Mouse (Mus musculus): ENCODE measurements at regions not wholly inside any gene's neighbourhood (a gene's known extent, or its start where the extent isn't known, plus 50 kb on each side); places are given as distances from the start of the nearest gene placed in this dataset.

DNA sequence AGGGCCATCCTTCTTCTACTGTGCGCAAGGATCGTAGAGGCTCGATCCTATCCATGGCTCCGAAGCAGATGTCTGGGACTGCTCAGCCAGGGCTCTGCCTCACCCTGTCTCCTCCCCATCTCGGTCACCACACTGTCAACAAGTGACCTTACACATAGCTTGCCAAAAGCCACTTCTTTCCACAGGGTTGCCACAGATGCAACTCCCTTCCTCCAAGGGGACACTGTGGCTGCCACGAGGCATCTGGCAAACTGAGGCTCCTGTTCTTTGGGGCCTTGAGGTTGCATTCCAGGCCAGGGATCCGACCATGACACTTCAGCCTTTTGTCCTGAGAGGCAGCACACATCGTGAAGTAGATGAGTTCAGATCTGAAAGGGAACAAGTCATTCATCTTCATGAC lies 112.5 kb upstream of the Irf2bp2 start:
- Histone ChIP-seq H3K27me3 (no peaks in the 10 kb centered on the region), H3K4me3 (no peak overlapping the region), H3K27ac (replicated peaks) (no peak overlapping the region), H3K36me3 (no peaks in the 10 kb centered on the region), H3K9me3 (no peaks in the 10 kb centered on the region), H3K4me2 (no peak overlapping the region), H3K9ac (no peak overlapping the region), H3K4me1 (replicated peaks) (peaks cover 7% of the 10 kb centered on the region; the same call in 1 of the 2 replicates)
- WGBS, result 84% methylated on average over 8 of the region's 8 CpGs
- ATAC-seq (ENCODE audit: low FRiP score, low read depth), result no peak

DNA sequence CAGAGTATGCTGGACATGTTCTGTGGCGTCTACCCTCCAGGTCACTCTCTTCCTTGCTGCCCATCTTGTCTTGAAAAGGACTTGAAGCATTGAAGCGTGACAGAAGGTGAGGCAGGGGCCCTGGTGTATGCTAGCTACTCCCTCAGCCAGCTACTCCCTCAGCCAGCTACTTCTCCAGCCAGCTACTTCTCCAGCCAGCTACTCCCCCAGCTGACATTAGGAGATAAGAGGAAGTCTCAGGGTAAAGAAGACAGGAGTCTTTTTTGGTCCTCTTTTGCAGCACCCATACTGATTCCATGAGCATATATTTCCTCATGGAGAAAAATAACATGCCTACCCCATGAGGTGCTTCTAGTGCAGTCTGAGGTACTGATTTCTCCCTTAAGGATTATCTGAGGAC lies 111.6 kb upstream of the Irf2bp2 start:
- no peak overlapping the region for H3K27ac ChIP-seq (replicated peaks)
- no peak overlapping the region for H3K9ac ChIP-seq
- H3K4me3 ChIP-seq, result no peak overlapping the region
- no peak overlapping the region for H3K4me2 ChIP-seq
- no peaks in the 10 kb centered on the region for H3K27me3 ChIP-seq
- 85% methylated on average over 2 of the region's 2 CpGs for WGBS
- no peaks in the 10 kb centered on the region for H3K36me3 ChIP-seq
- H3K9me3 ChIP-seq, result no peaks in the 10 kb centered on the region
- peaks cover 7% of the 10 kb centered on the region; the same call in 1 of the 2 replicates for H3K4me1 ChIP-seq (replicated peaks)
- ATAC-seq (ENCODE audit: low FRiP score, low read depth), result no peak

DNA sequence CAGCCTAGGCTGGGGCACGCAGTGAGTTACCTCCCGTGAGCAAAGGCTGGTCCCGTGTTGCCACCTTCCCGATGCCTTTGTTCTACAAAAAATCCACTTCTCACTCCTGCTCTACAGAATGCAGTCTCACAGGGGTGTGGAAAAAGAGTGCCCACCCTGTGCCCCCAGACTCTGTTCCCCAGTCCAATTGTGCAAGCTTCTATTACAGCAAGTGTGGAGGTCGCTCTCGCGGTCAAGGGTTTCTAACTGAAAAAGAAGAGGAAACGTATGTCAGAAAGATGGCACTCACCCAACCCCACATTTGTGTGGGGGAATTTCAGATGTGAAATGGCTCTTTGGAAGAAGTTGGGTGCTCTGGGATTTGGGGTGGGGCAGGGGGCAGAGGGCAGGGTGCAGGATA lies 110.9 kb upstream of the Irf2bp2 start:
- no peak overlapping the region for H3K4me3 ChIP-seq
- H3K27ac ChIP-seq (replicated peaks), result no peak overlapping the region
- peaks cover 8% of the 10 kb centered on the region for H3K4me1 ChIP-seq (replicated peaks)
- ATAC-seq (ENCODE audit: low FRiP score, low read depth), result no peak
- no peak overlapping the region for H3K9ac ChIP-seq
- H3K4me2 ChIP-seq, result no peak overlapping the region
- 91% methylated on average over 8 of the region's 8 CpGs for WGBS
- no peaks in the 10 kb centered on the region for H3K36me3 ChIP-seq
- no peaks in the 10 kb centered on the region for H3K9me3 ChIP-seq
- no peaks in the 10 kb centered on the region for H3K27me3 ChIP-seq

DNA sequence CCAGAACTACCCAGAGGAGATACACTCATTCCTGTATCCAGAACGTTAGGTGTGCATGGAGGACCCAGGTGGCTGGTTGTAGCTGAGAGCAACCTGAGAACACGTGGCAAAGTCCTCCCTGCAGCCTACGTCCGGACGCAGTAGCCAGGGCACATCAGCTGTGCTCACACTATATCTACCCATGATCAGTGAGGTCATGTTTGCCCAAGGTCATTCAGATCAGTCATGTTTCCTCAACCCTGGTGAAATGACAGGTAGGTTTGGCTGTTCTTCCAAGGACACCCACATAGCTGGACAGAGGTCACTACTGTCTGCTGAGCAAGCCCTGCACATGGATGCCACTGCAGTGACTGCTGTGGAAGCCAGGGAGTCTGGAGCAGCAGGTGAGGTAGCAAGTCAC lies 109.8 kb upstream of the Irf2bp2 start:
- no peak overlapping the region for H3K9ac ChIP-seq
- ATAC-seq (ENCODE audit: low FRiP score, low read depth), result no peak
- no peaks in the 10 kb centered on the region for H3K27me3 ChIP-seq
- no peak overlapping the region for H3K27ac ChIP-seq (replicated peaks)
- H3K36me3 ChIP-seq, result no peaks in the 10 kb centered on the region
- WGBS, result 93% methylated on average over 5 of the region's 5 CpGs
- H3K4me2 ChIP-seq, result no peak overlapping the region
- H3K4me3 ChIP-seq, result no peak overlapping the region
- H3K4me1 ChIP-seq (replicated peaks), result peaks cover 20% of the 10 kb centered on the region
- H3K9me3 ChIP-seq, result no peaks in the 10 kb centered on the region

DNA sequence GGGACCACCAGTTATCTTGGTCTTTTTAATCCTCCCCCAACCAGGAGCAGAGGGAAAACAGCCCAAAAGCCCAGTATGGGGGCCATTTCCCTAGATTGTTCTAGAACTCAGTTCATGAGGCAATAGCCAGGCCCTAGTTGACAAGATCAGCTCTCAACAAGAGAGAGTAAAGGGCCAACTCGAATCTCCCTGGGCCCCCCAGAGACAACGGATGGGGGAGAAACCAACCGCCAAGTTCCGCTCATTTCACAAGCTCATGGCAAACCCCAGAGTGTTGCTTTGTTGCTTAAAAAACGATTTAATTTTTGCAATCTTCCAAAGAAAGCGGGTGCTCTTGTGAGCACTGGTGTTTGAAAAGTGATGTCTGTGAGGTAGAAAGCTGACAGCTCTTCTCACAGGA lies 108.5 kb upstream of the Irf2bp2 start:
- H3K27ac ChIP-seq (replicated peaks), result no peak overlapping the region
- no peaks in the 10 kb centered on the region for H3K27me3 ChIP-seq
- no peaks in the 10 kb centered on the region for H3K36me3 ChIP-seq
- no peak overlapping the region for H3K4me3 ChIP-seq
- peaks cover 14% of the 10 kb centered on the region; the same call in 1 of the 2 replicates for H3K4me1 ChIP-seq (replicated peaks)
- H3K4me2 ChIP-seq, result no peak overlapping the region
- no peak for ATAC-seq (ENCODE audit: low FRiP score, low read depth)
- H3K9ac ChIP-seq, result no peak overlapping the region
- 84% methylated on average over 6 of the region's 6 CpGs for WGBS
- no peaks in the 10 kb centered on the region for H3K9me3 ChIP-seq

DNA sequence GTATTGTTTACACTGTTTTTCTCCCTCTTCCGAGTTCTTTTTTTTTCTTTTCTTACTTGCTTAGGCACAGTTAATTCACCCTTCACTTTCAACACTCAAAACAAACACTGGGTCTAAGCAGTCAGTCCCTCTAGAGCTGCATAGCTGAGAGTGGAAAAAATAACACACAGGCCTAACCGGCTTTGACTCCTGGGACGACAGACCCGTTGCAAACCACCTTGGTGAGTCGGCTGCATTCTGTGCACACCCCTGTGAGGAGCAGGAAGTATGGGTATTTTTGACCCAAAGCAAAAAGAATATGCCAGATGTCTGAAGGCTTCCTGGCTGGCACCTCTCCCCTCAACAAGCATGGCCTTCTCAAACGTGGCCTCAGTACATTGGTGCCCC lies 105.6 kb upstream of the Irf2bp2 start:
- ATAC-seq (ENCODE audit: low FRiP score, low read depth), result no peak
- Histone ChIP-seq H3K4me1 (replicated peaks) (peaks cover 14% of the 10 kb centered on the region; the same call in 1 of the 2 replicates), H3K36me3 (no peaks in the 10 kb centered on the region), H3K9me3 (no peaks in the 10 kb centered on the region), H3K27me3 (no peaks in the 10 kb centered on the region), H3K9ac (no peak overlapping the region), H3K4me3 (no peak overlapping the region), H3K27ac (replicated peaks) (peak overlapping the region; percentile 46), H3K4me2 (no peak overlapping the region)
- WGBS, result 32% methylated on average over 6 of the region's 6 CpGs

DNA sequence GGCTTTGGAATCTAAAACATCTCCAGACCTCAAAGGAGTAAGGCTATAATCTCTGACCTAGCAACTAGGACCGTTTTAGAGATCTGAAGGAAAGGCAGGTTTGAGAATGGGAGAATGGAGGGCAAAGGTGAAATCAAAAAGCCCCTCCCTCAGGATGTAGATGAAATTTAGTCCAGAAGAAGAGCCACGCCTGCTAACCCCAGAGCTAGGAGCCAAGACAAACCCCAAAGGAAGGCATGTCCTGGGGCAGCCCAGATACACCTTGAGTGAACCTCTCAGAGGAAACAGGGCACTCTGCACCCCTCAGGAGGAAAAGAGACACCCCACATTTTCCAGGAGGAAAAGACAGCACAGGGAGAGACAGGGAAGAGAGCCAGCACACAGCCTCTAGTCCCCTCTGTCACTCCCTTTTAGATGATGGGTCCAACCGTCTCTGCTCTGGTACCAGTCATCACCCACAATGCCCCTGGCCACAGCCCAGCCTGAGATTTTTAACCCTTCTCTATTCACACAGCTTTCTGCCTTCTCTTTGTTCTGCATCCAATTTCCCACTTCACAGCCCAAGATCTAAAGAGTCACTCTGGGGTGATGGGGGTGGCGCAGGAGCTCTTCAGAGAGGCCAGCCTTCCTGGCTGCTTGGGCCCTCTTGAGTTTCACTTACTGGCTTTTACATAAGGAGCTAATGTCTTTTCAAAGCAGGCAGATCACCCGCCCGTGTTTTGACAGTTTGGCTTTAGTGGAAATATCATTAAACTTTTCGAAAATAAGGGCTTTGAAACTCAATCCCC lies 105.0 kb upstream of the Irf2bp2 start:
- H3K9ac ChIP-seq, result no peak overlapping the region

DNA sequence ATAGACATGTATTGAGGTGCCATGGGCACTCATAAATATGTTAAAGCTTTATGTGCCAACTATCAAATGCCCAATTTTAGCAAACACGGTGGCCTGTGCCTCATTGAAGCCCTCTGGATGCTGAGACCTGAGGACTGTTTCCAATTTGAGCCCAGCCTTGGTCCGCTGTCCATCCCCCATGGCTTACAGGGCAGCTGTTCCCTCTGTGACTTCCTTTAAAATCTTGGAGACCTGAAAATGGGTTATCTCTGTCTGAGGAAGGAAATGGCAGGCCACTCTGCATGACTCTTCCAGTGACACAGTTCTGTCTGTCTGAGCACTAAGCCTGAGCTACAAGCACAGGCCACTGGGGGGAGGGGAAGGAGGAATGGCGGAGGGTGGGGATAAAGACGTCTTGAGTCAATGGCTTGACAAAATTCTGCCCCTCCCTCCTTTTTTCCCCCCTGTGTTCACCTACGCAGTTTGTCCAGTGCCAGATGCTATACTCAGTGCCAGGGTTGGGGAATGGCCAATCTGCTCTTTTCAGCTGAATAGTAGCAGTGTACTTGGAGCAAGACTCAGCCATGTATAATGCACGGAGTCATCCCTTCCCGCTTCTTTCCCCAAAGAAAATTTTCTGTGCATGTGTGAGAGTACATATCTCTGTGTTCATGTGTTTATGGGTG lies 102.7 kb upstream of the Irf2bp2 start:
- H3K4me3 ChIP-seq, result no peak overlapping the region
- no peaks in the 10 kb centered on the region for H3K36me3 ChIP-seq
- no peak overlapping the region for H3K4me2 ChIP-seq
- H3K4me1 ChIP-seq (replicated peaks), result peaks cover 14% of the 10 kb centered on the region; the same call in 1 of the 2 replicates
- H3K27me3 ChIP-seq, result no peaks in the 10 kb centered on the region
- WGBS, result 72% methylated on average over 7 of the region's 7 CpGs
- ATAC-seq (ENCODE audit: low FRiP score, low read depth), result peak; percentile 57; the same call in 1 of the 2 replicates
- H3K9me3 ChIP-seq, result no peaks in the 10 kb centered on the region
- no peak overlapping the region for H3K27ac ChIP-seq (replicated peaks)
- H3K9ac ChIP-seq, result no peak overlapping the region

More for the DNA sequence above, 105.0 kb upstream of the Irf2bp2 start:
- no peak overlapping the region for H3K4me2 ChIP-seq
- no peaks in the 10 kb centered on the region for H3K27me3 ChIP-seq
- no peaks in the 10 kb centered on the region for H3K9me3 ChIP-seq
- peak; percentile 66; the same call in 1 of the 2 replicates for ATAC-seq (ENCODE audit: low FRiP score, low read depth)
- no peaks in the 10 kb centered on the region for H3K36me3 ChIP-seq
- no peak overlapping the region for H3K4me3 ChIP-seq
- H3K27ac ChIP-seq (replicated peaks), result peak overlapping the region; percentile 46
- H3K4me1 ChIP-seq (replicated peaks), result peaks cover 14% of the 10 kb centered on the region; the same call in 1 of the 2 replicates
- 28% methylated on average over 7 of the region's 7 CpGs for WGBS

DNA sequence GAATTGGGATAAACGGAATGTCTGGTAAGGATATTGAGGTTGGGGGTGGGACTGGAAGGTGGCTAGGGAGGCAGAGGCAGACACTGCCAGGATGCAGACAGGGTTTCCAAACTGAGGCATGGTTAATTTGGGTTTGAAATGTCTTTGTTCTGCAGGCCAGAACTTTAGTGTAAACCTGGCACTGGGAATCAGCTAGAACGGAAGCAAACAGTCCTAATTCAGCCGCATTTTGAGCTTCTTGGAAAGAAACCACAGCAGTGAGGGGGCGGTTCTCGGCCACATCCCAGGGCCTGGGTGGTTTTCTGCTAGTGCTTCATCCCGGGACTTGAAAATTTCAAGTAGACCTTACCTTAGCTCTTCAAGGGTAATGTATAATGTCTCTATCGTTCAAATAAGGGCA lies 100.6 kb upstream of the Irf2bp2 start:
- no peak overlapping the region for H3K4me3 ChIP-seq
- H3K4me1 ChIP-seq (replicated peaks), result peaks cover 9% of the 10 kb centered on the region; the same call in 1 of the 2 replicates
- no peak overlapping the region for H3K9ac ChIP-seq
- ATAC-seq (ENCODE audit: low FRiP score, low read depth), result no peak
- H3K36me3 ChIP-seq, result no peaks in the 10 kb centered on the region
- no peaks in the 10 kb centered on the region for H3K9me3 ChIP-seq
- no peak overlapping the region for H3K4me2 ChIP-seq
- 76% methylated on average over 7 of the region's 7 CpGs for WGBS
- no peak overlapping the region for H3K27ac ChIP-seq (replicated peaks)
- no peaks in the 10 kb centered on the region for H3K27me3 ChIP-seq

DNA sequence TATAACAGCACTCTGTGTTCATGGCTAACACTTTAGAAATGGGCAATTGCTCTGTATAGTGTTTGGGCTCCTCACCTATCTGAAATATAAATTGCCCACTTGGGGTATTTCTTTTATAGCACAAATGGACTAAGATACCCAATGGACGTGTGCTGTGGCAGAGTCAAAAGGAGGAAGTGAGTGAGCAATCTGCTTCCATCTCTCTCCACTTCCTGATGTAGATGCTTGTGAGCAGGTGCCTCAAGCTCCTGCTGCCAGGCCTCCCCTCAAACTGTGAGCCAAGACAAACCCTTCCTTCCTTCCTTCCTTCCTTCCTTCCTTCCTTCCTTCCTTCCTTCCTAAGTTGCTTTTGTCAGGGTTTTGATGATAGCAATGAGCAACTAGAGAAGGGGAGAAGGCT lies 99.9 kb upstream of the Irf2bp2 start:
- WGBS, result 83% methylated on average over 1 of the region's 1 CpGs

DNA sequence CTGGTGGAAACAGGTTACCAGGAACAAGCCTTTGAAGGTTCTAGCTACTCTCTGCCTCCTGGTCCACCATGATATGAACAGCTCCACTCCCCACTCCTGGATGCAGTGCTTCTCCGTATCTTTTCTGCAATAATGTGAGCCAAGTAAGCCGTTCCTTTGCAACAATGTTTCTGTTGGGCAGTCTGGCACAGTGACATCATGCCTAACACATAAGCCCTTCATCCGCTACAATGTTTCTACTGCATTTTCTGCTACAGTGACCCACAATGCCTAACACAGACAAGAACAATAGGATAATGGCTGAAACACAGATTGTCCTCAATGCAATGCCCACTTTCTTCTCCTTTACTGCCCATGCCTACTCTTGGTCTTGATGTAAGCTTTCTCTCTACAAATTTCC lies 98.9 kb upstream of the Irf2bp2 start:
- no peaks in the 10 kb centered on the region for H3K36me3 ChIP-seq
- H3K4me1 ChIP-seq (replicated peaks), result no peaks in the 10 kb centered on the region
- WGBS, result 75% methylated on average over 3 of the region's 3 CpGs
- no peaks in the 10 kb centered on the region for H3K9me3 ChIP-seq
- H3K27ac ChIP-seq (replicated peaks), result no peak overlapping the region
- no peak overlapping the region for H3K9ac ChIP-seq
- H3K4me2 ChIP-seq, result no peak overlapping the region
- no peak overlapping the region for H3K4me3 ChIP-seq
- no peaks in the 10 kb centered on the region for H3K27me3 ChIP-seq
- no peak for ATAC-seq (ENCODE audit: low FRiP score, low read depth)

More for the DNA sequence above, 99.9 kb upstream of the Irf2bp2 start:
- Histone ChIP-seq H3K9me3 (no peaks in the 10 kb centered on the region), H3K27me3 (no peaks in the 10 kb centered on the region), H3K36me3 (no peaks in the 10 kb centered on the region), H3K4me2 (no peak overlapping the region), H3K4me1 (replicated peaks) (peaks cover 2% of the 10 kb centered on the region; the same call in 1 of the 2 replicates), H3K4me3 (no peak overlapping the region), H3K27ac (replicated peaks) (no peak overlapping the region), H3K9ac (no peak overlapping the region)
- no peak for ATAC-seq (ENCODE audit: low FRiP score, low read depth)

DNA sequence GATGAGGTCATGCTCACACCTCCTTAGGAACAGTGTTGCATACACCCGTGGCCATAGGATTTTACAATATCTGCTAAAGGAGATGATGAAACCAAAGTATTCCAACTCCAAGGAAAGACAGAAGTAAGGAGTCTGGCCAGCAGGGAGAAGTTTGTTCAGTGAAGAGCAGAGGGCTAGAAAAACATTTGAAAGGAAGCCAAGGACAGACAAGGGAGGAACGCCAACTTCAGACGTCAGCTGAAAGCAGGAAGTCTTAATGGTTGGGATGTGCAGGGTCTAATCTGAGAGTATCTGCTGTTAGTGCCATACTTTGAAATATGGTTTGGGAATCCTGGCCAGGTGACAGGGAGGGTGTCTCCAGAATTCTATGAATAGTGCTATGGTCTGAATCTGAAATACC lies 98.5 kb upstream of the Irf2bp2 start:
- Histone ChIP-seq H3K9ac (no peak overlapping the region), H3K27me3 (no peaks in the 10 kb centered on the region), H3K9me3 (no peaks in the 10 kb centered on the region), H3K4me2 (no peak overlapping the region), H3K4me1 (replicated peaks) (no peaks in the 10 kb centered on the region), H3K27ac (replicated peaks) (no peak overlapping the region), H3K36me3 (no peaks in the 10 kb centered on the region), H3K4me3 (no peak overlapping the region)
- 67% methylated on average over 3 of the region's 3 CpGs for WGBS
- no peak for ATAC-seq (ENCODE audit: low FRiP score, low read depth)

Data from hindbrain, embryonic 15.5 days (tissue).